Comparison of ENCODE assay signal across 26 mouse cellular contexts in the genomic region with DNA sequence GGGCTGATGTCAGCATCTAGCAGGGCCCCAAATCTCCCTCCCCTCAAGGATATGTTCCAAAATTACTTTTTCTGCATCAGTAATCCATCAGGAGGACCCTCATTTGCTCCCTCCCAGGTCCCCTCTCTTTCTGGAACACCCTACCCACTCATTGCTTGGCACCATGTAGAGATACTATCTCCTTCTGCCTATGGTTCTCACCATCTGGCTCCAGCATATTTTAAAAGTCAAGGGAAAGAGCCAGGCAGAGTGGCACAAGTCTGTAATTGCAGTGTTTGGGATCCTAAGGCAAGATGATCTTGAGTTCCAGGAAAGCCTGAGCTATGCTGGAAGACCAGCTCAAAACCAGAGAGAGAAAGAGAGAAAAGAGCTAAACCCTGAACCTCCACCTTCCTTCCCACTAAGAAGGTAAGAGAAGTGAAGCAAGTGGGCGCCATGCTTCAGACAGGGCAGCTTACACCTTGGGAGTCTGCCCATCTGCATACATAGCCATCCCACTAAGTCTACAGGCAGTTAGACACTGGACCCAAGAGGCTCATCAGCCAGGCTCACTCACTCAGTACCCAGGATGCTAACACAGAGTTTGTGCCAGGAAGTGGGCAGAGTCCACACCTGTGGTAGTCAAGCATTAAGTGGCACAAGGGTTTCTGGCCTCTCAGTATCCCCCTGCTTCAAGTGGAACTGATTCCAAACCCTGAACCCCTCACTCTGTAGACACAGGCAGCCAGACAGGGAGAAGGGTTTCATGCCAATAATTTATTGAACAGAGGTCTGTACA. TPM values are rescaled to one million over a fixed set of nuclear protein-coding genes. Genes with fewer than 3 reads are reported as not detected.
DNase-seq lines count a peak whose midpoint lies in the region; ATAC-seq and TF ChIP-seq lines count a peak whose summit lies in the region.
"Had no signal": no experiment of that assay in that cellular context is flagged by ENCODE, and none has a peak within 500 bp of the region (broad histone marks: within the 10 kb centered on the region; RNA-seq: fewer than 3 reads in every experiment).

No protein-coding gene starts in this region.

- peak; percentile 32; the same call in 1 of the 2 replicates for ATAC-seq in frontal cortex, adult (ENCODE audit: low TSS enrichment)
- no peak for ATAC-seq in midbrain, embryonic 11.5 days (ENCODE audit: low FRiP score)
- ATAC-seq in midbrain, embryonic 13.5 days: no peak
- ATAC-seq: activated CD4-positive, CD25-positive, alpha-beta regulatory T cell, adult 4 months; forebrain, postnatal 0 days; inflammation-experienced regulatory T-cells, adult 6 months had no signal

- no peak overlapping the region for H3K4me2 ChIP-seq in midbrain, embryonic 11.5 days
- no peak overlapping the region for H3K4me2 ChIP-seq in midbrain, embryonic 13.5 days (replicated peaks)
- no peak overlapping the region for H3K4me2 ChIP-seq in myocyte (ENCODE audit: low read depth)
- H3K4me2 ChIP-seq: heart, embryonic 13.5 days; hindbrain, embryonic 14.5 days; limb, embryonic 13.5 days; liver, embryonic 15.5 days; neural tube, embryonic 15.5 days had no signal

- no peaks in the 10 kb centered on the region for H3K4me1 ChIP-seq in midbrain, embryonic 11.5 days (ENCODE audit: control insufficient read depth, insufficient read depth, low read length)
- peaks cover 3% of the 10 kb centered on the region for H3K4me1 ChIP-seq in midbrain, embryonic 13.5 days (replicated peaks)

- no peaks in the 10 kb centered on the region for H3K9me3 ChIP-seq in midbrain, embryonic 11.5 days (ENCODE audit: control insufficient read depth, low read length)
- no peaks in the 10 kb centered on the region for H3K9me3 ChIP-seq in midbrain, embryonic 13.5 days
- H3K9me3 ChIP-seq: embryonic facial prominence, embryonic 10.5 days; heart, embryonic 13.5 days; limb, embryonic 13.5 days; liver, embryonic 15.5 days; neural tube, embryonic 15.5 days had no signal

- 96% methylated on average over 1 of the region's 1 CpGs for WGBS in midbrain, embryonic 11.5 days
- WGBS in midbrain, embryonic 13.5 days: 100% methylated on average over 1 of the region's 1 CpGs

- no peak overlapping the region for H3ac ChIP-seq in myocyte (ENCODE audit: control insufficient read depth, insufficient read length)

- H3K79me2 ChIP-seq in myocyte (ENCODE audit: control insufficient read depth, insufficient read depth): peaks cover 11% of the 10 kb centered on the region

- no peak overlapping the region for H3K27ac ChIP-seq in midbrain, embryonic 11.5 days (ENCODE audit: low read depth, low read length)
- no peak overlapping the region for H3K27ac ChIP-seq in midbrain, embryonic 13.5 days
- H3K27ac ChIP-seq: embryonic facial prominence, embryonic 10.5 days; heart, adult 2 months; heart, embryonic 13.5 days; hindbrain, embryonic 14.5 days; limb, embryonic 13.5 days; liver, embryonic 15.5 days; macrophage; neural tube, embryonic 15.5 days; stomach, postnatal 0 days had no signal

- no peak for DNase-seq in frontal cortex, postnatal 10 days (ENCODE audit: low spot score in 2 of 2)
- DNase-seq in kidney, adult 9 months: peak; percentile 80
- no peak for DNase-seq in kidney, postnatal 4 days
- peak; percentile 65 for DNase-seq in midbrain, embryonic 11.5 days (ENCODE audit: low spot score, missing footprints)
- DNase-seq in spleen, postnatal 4 days (ENCODE audit: low spot score in 2 of 2): no peak
- DNase-seq: adrenal gland, adult 8-10 months; cerebellum, adult 18-20 months; forebrain, postnatal 0 days; gastrocnemius, postnatal 36 days; heart, adult 2 months; layer of hippocampus, postnatal 36 days; thymus, adult 2 months; thymus, postnatal 4 days had no signal

- H3K4me3 ChIP-seq in midbrain, embryonic 11.5 days (ENCODE audit: low read depth, low read length): no peak overlapping the region
- no peak overlapping the region for H3K4me3 ChIP-seq in midbrain, embryonic 13.5 days (replicated peaks)
- H3K4me3 ChIP-seq in myocyte: no peak overlapping the region
- H3K4me3 ChIP-seq: embryonic facial prominence, embryonic 10.5 days; heart, adult 2 months; heart, embryonic 13.5 days; limb, embryonic 13.5 days; liver, embryonic 15.5 days; neural tube, embryonic 15.5 days had no signal

- no peaks in the 10 kb centered on the region for H3K27me3 ChIP-seq in midbrain, embryonic 11.5 days (ENCODE audit: control insufficient read depth, insufficient read depth, low read length)
- H3K27me3 ChIP-seq in midbrain, embryonic 13.5 days: no peaks in the 10 kb centered on the region
- H3K27me3 ChIP-seq in myocyte (ENCODE audit: control insufficient read depth, insufficient read depth, insufficient read length): no peaks in the 10 kb centered on the region
- H3K27me3 ChIP-seq: heart, embryonic 13.5 days; limb, embryonic 13.5 days; liver, embryonic 15.5 days; neural tube, embryonic 15.5 days had no signal

- no peak for TF ChIP-seq POLR2A in myocyte (IDR thresholded peaks at IDR 0.05; ENCODE audit: insufficient read length, low read depth)

- peaks cover 41% of the 10 kb centered on the region for H3K36me3 ChIP-seq in midbrain, embryonic 11.5 days (ENCODE audit: control insufficient read depth, insufficient read depth, low read length)
- H3K36me3 ChIP-seq in midbrain, embryonic 13.5 days: peaks cover 95% of the 10 kb centered on the region
- H3K36me3 ChIP-seq in myocyte (ENCODE audit: control insufficient read depth, insufficient read depth): peaks cover 15% of the 10 kb centered on the region

- H3K9ac ChIP-seq in midbrain, embryonic 11.5 days (ENCODE audit: low read length): no peak overlapping the region
- H3K9ac ChIP-seq in midbrain, embryonic 13.5 days (replicated peaks): no peak overlapping the region
- H3K9ac ChIP-seq: forebrain, postnatal 0 days; heart, embryonic 13.5 days; hindbrain, embryonic 14.5 days; limb, embryonic 13.5 days; liver, embryonic 15.5 days; neural tube, embryonic 15.5 days had no signal

TF ChIP-seq in myocyte, 11 proteins besides CTCF, POLR2A, EP300 and RAD21:
- TF ChIP-seq POLR2AphosphoS2 (IDR thresholded peaks at IDR 0.05; ENCODE audit: insufficient read length, low read depth) (peak; percentile 37), REST (IDR thresholded peaks at IDR 0.05; ENCODE audit: insufficient read depth, insufficient read length) (no peak), SRF (IDR thresholded peaks at IDR 0.05; ENCODE audit: control insufficient read depth, insufficient read length, low read depth) (no peak), TCF3 (IDR thresholded peaks at IDR 0.05; ENCODE audit: insufficient read length, low read depth) (no peak), MAX (IDR thresholded peaks at IDR 0.05; ENCODE audit: low read depth) (no peak), CEBPB (IDR thresholded peaks at IDR 0.05; ENCODE audit: insufficient read depth, poor library complexity, severe bottlenecking) (no peak), USF1 (IDR thresholded peaks at IDR 0.05; ENCODE audit: low read depth) (no peak)

RNA-seq across cellular contexts. Expression of gene Zfp526, which starts 6.5 kb away (rescaled TPM):
- polyA plus RNA-seq in midbrain, embryonic 11.5 days (2014; fragmentation: Nextera tagmentation; extraction: Ambion mirVana): 2.7 and 3.2 TPM in 2 replicates
- 2.2 and 2.6 TPM in 2 replicates for polyA plus RNA-seq in midbrain, embryonic 13.5 days (2015; fragmentation: Nextera tagmentation; extraction: Ambion mirVana)
- polyA plus RNA-seq in myocyte (2012; fragmentation: generic; extraction: Trizol): 5.6 TPM

RNA-seq across cellular contexts. Expression of gene Dedd2, which starts 7.3 kb away (rescaled TPM):
- 6.9 and 7.7 TPM in 2 replicates for polyA plus RNA-seq in midbrain, embryonic 11.5 days (2014; fragmentation: Nextera tagmentation; extraction: Ambion mirVana)
- polyA plus RNA-seq in midbrain, embryonic 13.5 days (2015; fragmentation: Nextera tagmentation; extraction: Ambion mirVana): 12.5 and 13.3 TPM in 2 replicates
- polyA plus RNA-seq in myocyte (2012; fragmentation: generic; extraction: Trizol): 8.8 TPM

RNA-seq across cellular contexts. Expression of gene Gsk3a, which starts 9.9 kb away (rescaled TPM):
- polyA plus RNA-seq in midbrain, embryonic 11.5 days (2014; fragmentation: Nextera tagmentation; extraction: Ambion mirVana): 12.8 and 14.6 TPM in 2 replicates
- polyA plus RNA-seq in midbrain, embryonic 13.5 days (2015; fragmentation: Nextera tagmentation; extraction: Ambion mirVana): 13.7 and 15.9 TPM in 2 replicates
- polyA plus RNA-seq in myocyte (2012; fragmentation: generic; extraction: Trizol): 69.4 TPM

RNA-seq across cellular contexts. Expression of gene Erf, which starts 22.8 kb away (rescaled TPM):
- 11.7 and 13.9 TPM in 2 replicates for polyA plus RNA-seq in midbrain, embryonic 11.5 days (2014; fragmentation: Nextera tagmentation; extraction: Ambion mirVana)
- 4.4 and 5.7 TPM in 2 replicates for polyA plus RNA-seq in midbrain, embryonic 13.5 days (2015; fragmentation: Nextera tagmentation; extraction: Ambion mirVana)
- 42.5 TPM for polyA plus RNA-seq in myocyte (2012; fragmentation: generic; extraction: Trizol)

RNA-seq across cellular contexts. Expression of gene Cic, which starts 39.8 kb away (rescaled TPM):
- polyA plus RNA-seq in midbrain, embryonic 11.5 days (2014; fragmentation: Nextera tagmentation; extraction: Ambion mirVana): 25.5 and 29.7 TPM in 2 replicates
- polyA plus RNA-seq in midbrain, embryonic 13.5 days (2015; fragmentation: Nextera tagmentation; extraction: Ambion mirVana): 37.6 and 44.2 TPM in 2 replicates
- polyA plus RNA-seq in myocyte (2012; fragmentation: generic; extraction: Trizol): 65.8 TPM

Comparison
In these comparisons a context has a peak if more than half of its experiments do, and no peak if none do; other contexts are left out.
1. DNase-seq: peak in kidney, adult 9 months (single experiment) and midbrain, embryonic 11.5 days (single experiment); none in frontal cortex, postnatal 10 days (0 of 2), kidney, postnatal 4 days (0 of 2) and spleen, postnatal 4 days (0 of 2).